Mouse (Mus musculus) G1E (cell line): ENCODE measurements at regions not wholly inside any gene's neighbourhood (a gene's known extent, or its start where the extent isn't known, plus 50 kb on each side); places are given as distances from the start of the nearest gene placed in this dataset.

Experiments used
- ATAC-seq: 2 replicates; pipeline ENCODE4 v1.8.0; 2016; ENCODE audit warnings: mild to moderate bottlenecking; ENCODE audit not compliant: insufficient number of reproducible peaks, poor library complexity, low FRiP score, severe bottlenecking; ENCODE audit errors: extremely low read depth
- DNase-seq: peaks from one replicate; pipeline ENCODE4 v3.0.0; 2012; ENCODE audit warnings: low spot score
- H3K27me3 ChIP-seq: 2 replicates; pipeline ENCODE4 v1.6.1; 2012; ENCODE audit warnings: mild to moderate bottlenecking, low read length, inconsistent platforms; ENCODE audit not compliant: insufficient read depth
- H3K36me3 ChIP-seq: replicated peaks from 2 replicates; pipeline ENCODE3; 2012; ENCODE audit warnings: mild to moderate bottlenecking, inconsistent platforms
- H3K4me1 ChIP-seq: 2 replicates; pipeline ENCODE4 v1.6.1; 2012; ENCODE audit warnings: low read depth, low read length, inconsistent platforms, mixed read lengths; ENCODE audit not compliant: insufficient read depth
- H3K4me3 ChIP-seq: 2 replicates; pipeline ENCODE4 v1.5.1; 2012; ENCODE audit warnings: low read depth, mild to moderate bottlenecking, inconsistent platforms, low read length, moderate library complexity, mixed read lengths
- H3K9me3 ChIP-seq: replicated peaks from 2 replicates; pipeline ENCODE4 v1.6.1; 2012; ENCODE audit warnings: inconsistent platforms
- CTCF ChIP-seq: IDR thresholded peaks from 2 replicates; pipeline ENCODE4 v1.5.1; 2012; ENCODE audit warnings: low read depth, low read length, inconsistent platforms, mixed read lengths
- GATA1 ChIP-seq: IDR thresholded peaks from 2 replicates; pipeline ENCODE4 v1.6.1; 2012; ENCODE audit warnings: borderline replicate concordance, low read length, inconsistent platforms, mixed read lengths
- GATA2 ChIP-seq: IDR thresholded peaks from 2 replicates; pipeline ENCODE4 v1.6.1; 2012; ENCODE audit warnings: low read depth, low read length, inconsistent platforms, borderline replicate concordance
- POLR2AphosphoS5 ChIP-seq: IDR thresholded peaks from 2 replicates; pipeline ENCODE4 v1.6.1; 2012; ENCODE audit warnings: low read depth, low read length, inconsistent platforms; ENCODE audit not compliant: insufficient replicate concordance
- TAL1 ChIP-seq: conservative IDR thresholded peaks from 2 replicates; pipeline ENCODE4 v1.6.1; 2012; ENCODE audit warnings: low read depth, low read length, inconsistent platforms, mixed read lengths

- Histone ChIP-seq H3K4me3 (no peak overlapping the region), H3K27me3 (no peaks in the 10 kb centered on the region), H3K9me3 (no peaks in the 10 kb centered on the region), H3K4me1 (no peaks in the 10 kb centered on the region), H3K36me3 (no peaks in the 10 kb centered on the region)
- DNase-seq (no peak), ATAC-seq (no peak)
- TF ChIP-seq GATA1 (no peak), GATA2 (no peak), TAL1 (no peak), POLR2AphosphoS5 (no peak), CTCF (no peak)
Measured at GRCm38 (mm10) chr13:106591729-106592128, 345.0 kb downstream of the Ipo11 start.

- Histone ChIP-seq H3K4me1 (no peaks in the 10 kb centered on the region), H3K36me3 (no peaks in the 10 kb centered on the region), H3K9me3 (no peaks in the 10 kb centered on the region), H3K4me3 (no peak overlapping the region), H3K27me3 (0 out of 2 replicates have a peak, but pooled peaks cover 5% of the 10 kb centered on the region)
- no peak for DNase-seq
- TF ChIP-seq POLR2AphosphoS5 (no peak), GATA2 (no peak), CTCF (no peak), TAL1 (no peak), GATA1 (no peak)
- ATAC-seq: no peak
Measured at GRCm38 (mm10) chr13:106567658-106568359, 368.9 kb downstream of the Ipo11 start.

GRCm38 (mm10) chr13:106562588-106562987, 374.2 kb downstream of the Ipo11 start:
- Histone ChIP-seq H3K27me3 (0 out of 2 replicates have a peak, but pooled peaks cover 5% of the 10 kb centered on the region), H3K9me3 (no peaks in the 10 kb centered on the region), H3K4me3 (no peak overlapping the region), H3K36me3 (no peaks in the 10 kb centered on the region), H3K4me1 (no peaks in the 10 kb centered on the region)
- TF ChIP-seq POLR2AphosphoS5 (no peak), TAL1 (no peak), CTCF (no peak), GATA2 (no peak), GATA1 (no peak)
- ATAC-seq: no peak
- DNase-seq: no peak

- ATAC-seq (no peak), DNase-seq (no peak)
- no peak overlapping the region for H3K4me3 ChIP-seq
- no peaks in the 10 kb centered on the region for H3K36me3 ChIP-seq
- H3K9me3 ChIP-seq: no peaks in the 10 kb centered on the region
- 0 out of 2 replicates have a peak, but pooled peaks cover 3% of the 10 kb centered on the region for H3K27me3 ChIP-seq
- TF ChIP-seq GATA1 (no peak), CTCF (no peak), POLR2AphosphoS5 (no peak), GATA2 (no peak)
- H3K4me1 ChIP-seq: no peaks in the 10 kb centered on the region
Measured at GRCm38 (mm10) chr13:106562161-106562560, 374.6 kb downstream of the Ipo11 start.

- H3K36me3 ChIP-seq: no peaks in the 10 kb centered on the region
- H3K27me3 ChIP-seq: no peaks in the 10 kb centered on the region
- H3K4me3 ChIP-seq: no peak overlapping the region
- DNase-seq (no peak), ATAC-seq (no peak)
- H3K9me3 ChIP-seq: no peaks in the 10 kb centered on the region
- no peak for TF ChIP-seq GATA2
- no peak for TF ChIP-seq CTCF
- no peak for TF ChIP-seq TAL1
- TF ChIP-seq POLR2AphosphoS5: no peak
- TF ChIP-seq GATA1: no peak
- no peaks in the 10 kb centered on the region for H3K4me1 ChIP-seq
Measured at GRCm38 (mm10) chr13:106525406-106526206, 411.2 kb downstream of the Ipo11 start.

- Histone ChIP-seq H3K9me3 (no peaks in the 10 kb centered on the region), H3K4me3 (no peak overlapping the region), H3K4me1 (no peaks in the 10 kb centered on the region), H3K36me3 (no peaks in the 10 kb centered on the region), H3K27me3 (no peaks in the 10 kb centered on the region)
- no peak for TF ChIP-seq CTCF
- TF ChIP-seq GATA1: no peak
- no peak for TF ChIP-seq POLR2AphosphoS5
- no peak for TF ChIP-seq TAL1
- TF ChIP-seq GATA2: no peak
- no peak for ATAC-seq
- DNase-seq: no peak
Measured at GRCm38 (mm10) chr13:106514510-106515169, 422.1 kb downstream of the Ipo11 start.
